Mouse (Mus musculus) retina, embryonic 14.5 days (tissue): ENCODE results near the gene Odf4.
"Not testable (repeated sequence)": the region's sequence is repeated elsewhere in the genome, so short reads cannot be mapped to it uniquely, and the experiment has no call there.

ENCODE experiments used
- DNase-seq: peaks from one replicate; pipeline ENCODE4 v3.0.0-alpha.2; 2015; ENCODE audit warnings: low spot score

The Odf4 gene

GRCm38 (mm10) chr11:68926981-68927380, at the start of gene Odf4:
Gene Odf4, minus strand, starts transcription at chr11:68927081.
- no peak for DNase-seq

DNA sequence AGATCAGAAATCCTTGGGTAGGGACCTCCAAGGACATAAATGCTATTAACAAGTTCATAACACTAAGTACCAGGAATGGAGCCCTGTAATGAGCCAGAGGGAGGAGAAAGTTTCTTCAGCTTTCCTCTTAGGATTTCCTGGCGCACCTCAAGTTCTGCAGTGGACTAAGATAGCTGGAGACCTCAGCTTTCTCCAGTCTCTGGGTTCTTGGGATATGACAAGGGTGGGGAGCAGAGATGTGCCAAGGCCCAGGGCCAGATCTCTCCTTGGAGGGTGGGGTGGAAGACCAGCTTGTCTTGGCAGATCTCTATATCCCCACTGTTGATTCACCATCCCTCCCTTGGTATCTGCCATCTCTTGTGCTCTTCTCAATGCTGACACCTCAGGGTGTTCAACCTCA, 48.7 kb upstream of the Odf4 start:
- DNase-seq: no peak

DNA sequence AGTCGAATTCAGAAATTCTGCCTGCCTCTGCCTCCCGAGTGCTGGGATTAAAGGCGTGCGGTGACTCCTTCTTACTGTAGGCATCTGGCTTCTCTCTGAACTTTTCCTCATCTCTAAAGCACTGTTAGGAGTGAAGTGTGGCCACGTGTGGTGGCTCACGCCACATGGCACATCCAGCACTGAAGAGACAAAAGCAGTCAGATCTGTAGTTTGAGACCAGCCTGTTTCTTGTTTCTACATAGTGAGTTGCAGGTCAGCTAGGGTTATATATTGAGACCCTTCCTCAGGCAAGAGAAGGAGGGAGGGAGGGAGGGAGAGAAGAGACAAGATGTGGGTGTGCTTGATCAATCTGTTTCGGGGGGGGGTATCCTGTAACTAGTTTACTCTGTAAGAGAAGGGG, 48.2 kb upstream of the Odf4 start, which contains the start of gene Rangrf:
Rangrf (minus strand) TSS at position 101 of the 400 bp plus-strand sequence.
- DNase-seq: no peak

- no peak for DNase-seq
These were observed 47.2 kb upstream of the Odf4 start for GRCm38 (mm10) chr11:68974059-68974450.

DNA sequence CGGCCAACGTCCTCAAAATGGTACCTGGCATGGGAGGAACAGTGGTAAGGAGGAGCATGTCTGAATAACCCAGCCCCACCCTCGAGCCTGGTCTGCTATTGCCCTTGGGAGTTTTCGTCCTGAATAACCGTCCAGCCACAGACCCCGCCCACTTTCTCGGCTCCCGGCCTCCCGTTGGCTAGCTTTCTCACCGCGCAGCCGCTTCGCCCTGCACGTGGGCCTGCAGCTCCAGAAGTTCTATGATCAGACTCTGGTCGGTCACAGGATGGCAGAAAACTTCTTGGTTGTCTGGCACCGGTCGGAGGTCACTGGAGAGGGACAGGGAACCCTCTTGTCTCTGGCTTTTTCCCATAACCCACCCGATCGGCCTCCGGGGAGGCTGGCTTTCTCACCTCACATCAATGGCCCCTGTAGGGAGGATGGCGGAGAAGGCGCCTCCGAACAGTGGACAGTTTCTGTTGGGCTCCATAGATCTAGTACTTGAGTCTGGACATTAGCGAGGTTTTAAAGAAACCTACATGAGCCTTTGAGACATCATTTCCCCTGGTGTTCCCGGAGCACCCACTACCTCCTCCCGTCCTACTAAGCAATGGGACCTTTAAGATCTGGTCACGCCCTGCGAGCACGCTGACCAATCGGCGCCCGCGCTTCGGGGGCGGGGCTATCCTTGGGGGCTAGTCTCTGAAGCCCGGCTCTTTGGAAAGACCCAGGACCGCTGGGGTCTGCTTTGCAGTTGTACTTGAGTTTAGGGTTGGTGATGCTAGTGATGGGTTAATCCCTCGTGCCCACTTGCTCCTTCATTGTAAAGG, 46.6 kb upstream of the Odf4 start:
- peak; percentile 88 for DNase-seq

GRCm38 (mm10) chr11:68970232-68970631, 43.4 kb upstream of the Odf4 start:
- DNase-seq: no peak

DNA sequence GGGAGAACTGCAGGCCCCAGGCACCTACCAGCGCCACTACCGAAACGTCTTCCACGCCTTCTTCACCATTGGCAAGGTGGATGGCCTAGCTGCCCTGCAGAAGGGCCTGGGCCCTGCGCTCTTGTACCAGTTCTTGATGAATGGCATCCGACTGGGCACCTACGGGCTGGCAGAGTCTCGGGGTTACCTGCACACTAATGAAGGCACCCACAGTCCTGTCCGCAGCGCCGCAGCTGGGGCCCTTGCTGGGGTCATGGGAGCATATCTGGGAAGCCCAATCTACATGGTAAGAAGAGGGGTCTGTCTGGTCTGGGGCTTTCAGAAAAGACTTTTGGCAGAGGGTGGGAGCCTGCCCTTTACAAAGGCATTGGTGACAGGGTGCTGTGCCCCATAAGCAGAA, 41.9 kb upstream of the Odf4 start:
- DNase-seq: no peak

DNA sequence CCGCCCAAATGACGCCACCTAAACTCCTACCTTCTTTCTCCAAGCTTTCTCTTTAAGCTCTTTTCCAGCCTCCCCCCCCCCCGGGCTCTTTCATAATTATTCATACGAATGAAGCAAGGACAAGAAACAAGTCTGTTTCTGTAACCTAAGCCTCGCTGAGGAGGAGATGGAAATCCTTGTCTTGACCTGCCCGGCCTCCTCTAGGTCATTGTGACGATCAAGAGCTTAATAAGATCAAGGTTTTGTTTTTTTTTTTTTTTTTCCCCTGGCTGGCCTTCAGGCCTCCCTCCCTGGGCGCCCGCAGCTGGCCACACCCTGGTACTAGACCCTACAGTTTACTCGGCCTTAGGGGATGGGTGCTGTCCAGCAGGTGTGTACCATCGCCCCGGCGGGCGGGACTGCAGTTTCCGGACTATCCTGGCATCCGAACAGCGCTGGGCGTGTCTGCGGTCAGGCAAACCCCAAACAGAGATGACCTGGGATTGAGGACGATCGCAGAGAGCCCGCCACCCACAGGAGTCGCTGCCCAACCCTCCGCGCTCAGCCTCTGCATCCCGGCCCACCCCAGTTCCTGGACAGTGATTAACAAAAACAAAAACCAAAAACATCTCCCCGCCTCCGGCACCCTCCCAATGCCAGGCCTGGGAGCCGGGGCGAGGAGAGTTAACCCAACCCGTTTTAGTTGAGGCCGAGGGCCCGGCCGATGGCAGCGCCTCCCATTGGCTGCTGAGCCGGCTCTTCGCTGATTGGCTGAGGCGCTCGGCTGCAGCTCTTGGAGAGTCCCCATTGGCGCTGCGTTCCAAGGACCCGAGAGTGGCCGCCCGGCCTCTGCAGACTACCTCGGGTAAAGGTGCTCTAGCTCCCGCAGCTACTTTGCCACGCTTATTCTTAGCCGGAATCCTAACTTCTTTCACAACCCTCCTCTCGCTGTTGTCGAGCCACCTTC, 40.7 kb upstream of the Odf4 start, which contains the start of gene Slc25a35:
Slc25a35 (plus strand) TSS at position 795 of the 946 bp plus-strand sequence.
- DNase-seq: peak; percentile 91

DNA sequence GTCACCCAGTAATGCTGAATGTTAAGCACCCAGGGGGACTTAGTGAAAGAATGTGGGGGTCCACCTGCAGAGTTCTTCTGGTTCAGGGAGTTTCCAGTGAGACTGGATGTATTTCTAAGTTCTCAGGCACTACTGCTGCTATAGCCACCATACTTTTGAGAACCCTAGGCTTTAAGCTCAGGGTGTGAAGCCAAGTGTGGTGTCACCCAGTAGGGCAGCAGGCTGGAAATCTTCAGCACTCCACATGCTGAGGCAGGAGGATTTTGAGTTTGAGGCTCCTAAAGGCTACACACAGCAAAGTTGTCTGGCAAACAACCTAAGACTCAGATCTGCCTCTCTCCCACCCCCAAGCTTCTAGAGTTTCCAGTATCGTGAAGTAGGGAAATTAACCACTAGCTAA, 39.7 kb upstream of the Odf4 start:
- DNase-seq: no peak

DNA sequence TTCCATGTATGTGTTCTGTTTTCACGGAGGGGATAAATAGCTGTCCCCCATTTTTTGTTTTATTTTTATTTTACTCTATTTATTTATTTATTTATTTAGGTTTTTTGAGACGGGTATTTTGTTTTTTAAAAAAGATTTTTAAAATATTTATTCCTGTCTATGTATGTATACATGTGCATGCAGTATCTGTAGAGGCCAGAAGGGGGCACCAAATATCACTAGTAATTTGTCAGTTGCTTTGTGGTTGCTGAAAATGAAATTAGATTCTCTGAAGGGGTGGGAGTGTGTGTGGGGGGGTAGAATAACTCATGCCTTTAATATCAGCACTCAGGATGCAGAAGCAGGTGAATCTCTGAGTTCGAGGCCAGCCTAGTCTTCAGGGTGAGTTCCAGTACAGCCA, 39.0 kb upstream of the Odf4 start:
- peak; percentile 85 for DNase-seq

GRCm38 (mm10) chr11:68965050-68965449, 38.2 kb upstream of the Odf4 start:
- DNase-seq: no peak

- DNase-seq: no peak
These were observed 36.5 kb upstream of the Odf4 start for GRCm38 (mm10) chr11:68963405-68963804.

DNA sequence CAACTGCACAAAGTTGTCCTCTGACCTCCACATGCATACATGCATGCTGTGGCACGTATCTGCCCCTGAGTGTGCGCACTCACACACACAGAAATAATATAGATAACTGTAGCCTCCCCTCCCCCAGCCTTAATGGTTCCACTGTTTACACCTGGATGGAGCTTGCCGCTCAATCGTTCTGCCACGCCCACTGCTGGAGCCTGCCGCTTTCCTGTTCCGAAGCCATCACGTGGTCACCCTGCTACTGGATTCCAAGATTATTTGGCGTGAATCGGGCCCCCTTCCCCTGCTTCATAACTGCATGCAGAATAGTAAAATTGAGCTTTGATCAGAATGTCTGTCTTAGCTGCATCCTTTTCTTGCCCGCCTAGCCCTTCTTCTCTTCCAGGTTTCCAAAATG, 35.3 kb upstream of the Odf4 start:
- DNase-seq: not testable (repeated sequence)

DNA sequence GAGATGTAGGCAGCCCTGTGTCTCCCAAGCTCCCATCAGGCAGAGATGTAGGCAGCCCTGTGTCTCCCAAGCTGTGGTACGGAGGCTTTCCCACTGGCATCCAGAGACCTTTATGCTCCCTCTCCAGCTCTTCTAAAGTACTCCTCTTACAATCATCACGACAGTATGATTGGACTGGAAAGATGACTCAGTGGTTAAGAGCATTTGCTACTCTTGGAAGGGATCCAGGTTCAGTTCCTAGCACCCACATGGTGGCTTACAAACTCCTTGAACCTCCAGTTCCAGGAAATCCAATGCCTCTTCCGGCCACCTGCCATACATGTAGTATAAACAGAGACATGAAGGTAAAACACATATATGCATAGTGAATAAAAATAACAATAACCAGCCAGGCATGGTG, 34.7 kb upstream of the Odf4 start:
- no peak for DNase-seq

DNA sequence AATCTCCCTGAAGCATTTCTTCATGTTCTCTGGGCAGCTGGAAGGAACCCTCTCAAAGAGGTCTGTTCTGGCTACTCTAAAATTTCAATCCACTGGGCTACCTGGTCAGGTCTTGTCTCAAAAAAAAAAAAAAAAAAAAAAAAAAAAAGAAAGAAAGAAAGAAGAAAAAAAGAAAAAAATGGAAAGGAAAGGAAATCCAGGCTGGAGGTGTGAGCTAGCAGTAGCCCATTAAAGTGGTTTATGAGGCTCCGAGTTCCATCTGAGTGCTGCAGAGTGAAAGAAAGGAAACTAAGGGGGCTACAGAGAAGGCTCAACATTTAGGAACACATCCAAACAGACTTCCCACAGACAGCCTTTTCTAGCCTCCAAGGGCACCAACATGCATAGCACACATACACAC, 31.1 kb upstream of the Odf4 start:
- DNase-seq: no peak

DNA sequence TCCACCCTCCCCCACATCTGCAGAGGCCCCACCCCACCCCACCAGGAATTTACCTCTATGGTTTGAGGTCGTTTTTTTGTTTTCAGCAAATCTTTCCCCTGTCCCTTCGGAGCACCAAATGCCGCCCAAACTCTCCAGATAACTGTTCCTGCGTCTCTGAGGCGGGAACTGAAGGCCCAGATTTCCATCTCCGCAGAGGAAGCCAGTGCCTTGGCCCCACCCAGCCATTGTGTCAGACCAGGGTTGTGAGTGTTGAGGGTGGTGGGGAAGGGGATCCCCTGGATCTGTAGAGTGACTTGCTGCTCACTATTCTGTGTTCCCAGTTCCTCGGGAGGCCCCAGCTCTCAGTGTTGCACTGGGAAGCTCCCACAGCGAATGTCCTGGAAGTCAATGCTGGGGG, 30.4 kb upstream of the Odf4 start, which contains the start of gene Arhgef15:
Arhgef15 (minus strand) TSS at position 173 of the 400 bp plus-strand sequence.
- DNase-seq: no peak

DNA sequence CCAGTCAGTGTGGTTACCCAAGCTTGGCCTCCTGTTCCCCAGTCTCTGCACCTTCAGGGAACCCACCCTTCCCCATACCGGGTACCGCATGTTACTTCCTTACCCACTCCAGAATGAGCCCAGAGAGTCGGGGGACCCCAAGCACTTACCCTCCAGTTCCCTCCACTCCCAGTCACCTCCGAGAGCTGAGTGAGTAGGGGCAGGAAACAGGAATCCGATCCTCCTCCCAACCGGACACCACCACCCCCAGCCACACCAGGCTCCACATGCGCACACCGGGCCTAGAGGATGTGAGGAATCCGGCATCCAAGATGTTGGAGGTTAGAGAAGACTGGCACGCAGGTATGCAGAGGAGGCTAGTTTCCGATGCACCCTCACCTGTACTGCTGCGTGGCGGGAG, 29.8 kb upstream of the Odf4 start:
- no peak for DNase-seq

DNA sequence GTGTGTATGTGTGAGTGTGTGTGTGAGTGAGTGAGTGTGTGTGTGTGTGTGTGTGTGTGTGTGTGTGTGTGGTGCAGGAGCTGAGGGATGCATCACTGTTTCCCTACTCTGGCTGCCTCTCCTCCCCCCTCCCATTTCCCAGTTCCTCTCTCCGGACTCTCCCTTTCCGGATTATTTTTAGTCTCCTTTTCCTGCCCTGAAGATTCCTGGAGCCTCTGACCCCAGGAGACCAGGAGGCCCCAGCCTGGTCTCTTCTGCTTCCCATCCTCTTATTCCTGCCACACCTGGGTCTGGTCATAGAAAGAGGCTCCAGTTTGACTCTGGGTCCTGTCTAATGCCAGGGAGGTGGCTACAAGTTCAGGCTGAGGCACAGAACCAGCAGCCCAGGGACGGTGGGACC, 29.2 kb upstream of the Odf4 start:
- DNase-seq: no peak

GRCm38 (mm10) chr11:68955473-68955872, 28.6 kb upstream of the Odf4 start:
- DNase-seq: no peak

GRCm38 (mm10) chr11:68954408-68954807, 27.5 kb upstream of the Odf4 start:
- DNase-seq: no peak

- no peak for DNase-seq
These were observed 27.0 kb upstream of the Odf4 start for GRCm38 (mm10) chr11:68953903-68954302.

- peak; percentile 51 for DNase-seq
These were observed 20.7 kb upstream of the Odf4 start for GRCm38 (mm10) chr11:68947542-68947993.
